Mouse (Mus musculus) cerebellum, postnatal 25 days (tissue): ENCODE measurements at regions not wholly inside any gene's neighbourhood (a gene's known extent, or its start where the extent isn't known, plus 50 kb on each side); places are given as distances from the start of the nearest gene placed in this dataset.

Experiments
- DNase-seq, 2 experiments: peaks; one replicate each; pipeline ENCODE4 v3.0.0; 2021; ENCODE audit warnings: mixed read lengths in 2 of 2

DNA sequence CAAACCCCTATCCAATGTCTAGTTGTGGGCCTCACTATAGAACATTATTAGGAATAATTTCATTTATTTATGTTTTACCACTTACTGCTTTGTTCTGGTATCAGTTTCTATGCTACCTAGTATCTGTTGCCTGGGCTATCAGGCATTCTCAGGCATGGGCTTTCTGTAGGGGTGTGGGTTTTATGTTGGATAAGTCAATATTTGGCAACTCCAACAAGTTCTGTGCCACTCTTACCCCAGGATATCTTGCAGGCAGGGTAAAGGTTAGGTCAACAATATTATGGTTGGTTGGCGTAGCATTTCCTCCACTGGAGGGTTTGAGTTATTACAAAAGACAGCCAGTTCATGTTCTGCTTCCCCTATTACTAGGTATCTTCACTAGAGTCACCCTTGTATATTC, 65.8 kb downstream of the Smim10l1 start:
- no peak for DNase-seq

DNA sequence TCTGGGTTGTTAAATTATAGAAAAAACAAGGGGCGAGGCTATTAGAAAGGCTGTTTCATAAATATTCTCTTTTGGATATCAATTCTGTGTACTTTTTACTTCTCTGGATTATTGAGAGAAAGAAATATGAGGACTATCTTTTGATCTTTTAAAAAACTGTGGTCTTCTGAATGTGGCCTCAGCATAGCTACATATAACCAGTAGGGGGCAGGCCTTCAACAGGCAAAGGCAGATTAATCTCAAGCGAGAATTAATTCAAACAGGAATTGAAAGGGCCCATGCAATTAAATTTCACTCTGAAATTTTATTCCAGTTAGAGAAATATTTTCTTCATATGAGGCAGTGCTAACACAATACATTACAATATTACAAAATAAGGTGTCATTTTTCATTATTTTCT, 66.6 kb downstream of the Smim10l1 start:
- no peak for DNase-seq

DNA sequence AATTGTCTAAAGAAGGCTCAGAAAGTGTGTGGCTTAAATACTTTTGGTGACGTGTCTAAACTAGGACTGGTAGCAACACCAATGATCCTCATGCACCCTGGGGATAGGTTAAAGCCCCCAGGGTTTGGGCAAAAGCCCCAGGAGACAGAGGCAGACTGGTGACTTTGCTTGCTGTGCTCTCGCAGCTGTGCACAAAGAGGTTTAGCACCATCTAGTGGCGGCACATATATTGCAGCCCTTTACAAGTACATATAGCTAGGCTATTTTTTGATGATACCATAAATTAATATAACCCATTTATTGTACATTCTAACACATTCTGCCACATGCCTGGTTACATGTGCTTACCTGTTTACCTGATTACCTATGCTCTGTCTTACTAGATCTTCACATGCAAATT, 85.8 kb upstream of the 5530400C23Rik start:
- DNase-seq = peak; percentile 22 to 64
